Mouse (Mus musculus) frontal cortex, postnatal 25 days (tissue): Measurements from ENCODE around the gene Khk.

Experiments used
- DNase-seq, 2 experiments: peaks; one replicate each; pipeline ENCODE4 v3.0.0; 2022; ENCODE audit warnings: low spot score in 2 of 2

The Khk gene

DNA sequence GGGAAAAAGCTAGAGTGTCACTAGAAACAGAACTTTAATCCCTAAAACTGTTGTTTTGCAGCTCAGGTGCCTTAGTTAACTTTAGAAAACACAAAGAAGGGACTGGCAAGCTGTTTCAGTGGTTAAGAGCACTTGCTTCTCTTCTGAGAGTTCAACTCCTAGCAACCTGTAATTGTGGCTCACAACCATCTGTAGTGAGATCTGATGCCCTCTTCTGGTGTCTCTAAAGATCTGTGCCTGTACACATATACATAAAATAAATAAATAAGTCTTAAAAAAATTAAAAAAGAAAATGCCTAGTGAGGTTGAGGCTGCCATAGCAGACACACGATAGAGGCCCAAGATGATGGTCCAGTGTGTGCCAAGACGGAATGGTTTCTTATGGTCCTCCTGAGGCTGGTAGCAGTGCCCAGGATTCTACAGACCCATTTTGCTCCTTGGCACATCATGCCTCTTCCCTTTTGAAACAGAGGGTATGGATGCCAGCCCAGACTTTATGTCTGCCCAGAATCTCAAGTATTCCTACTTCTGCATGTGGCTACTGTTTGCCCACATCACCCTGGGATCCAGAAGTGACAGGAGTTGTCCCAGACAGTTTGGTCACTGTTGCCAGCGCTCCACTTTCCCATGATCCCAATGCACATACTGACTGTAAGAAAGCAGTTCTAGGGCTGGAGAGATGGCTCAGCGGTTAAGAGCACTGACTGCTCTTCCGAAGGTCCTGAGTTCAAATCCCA lies 13.7 kb downstream of the Khk start:
- no peak for DNase-seq

DNA sequence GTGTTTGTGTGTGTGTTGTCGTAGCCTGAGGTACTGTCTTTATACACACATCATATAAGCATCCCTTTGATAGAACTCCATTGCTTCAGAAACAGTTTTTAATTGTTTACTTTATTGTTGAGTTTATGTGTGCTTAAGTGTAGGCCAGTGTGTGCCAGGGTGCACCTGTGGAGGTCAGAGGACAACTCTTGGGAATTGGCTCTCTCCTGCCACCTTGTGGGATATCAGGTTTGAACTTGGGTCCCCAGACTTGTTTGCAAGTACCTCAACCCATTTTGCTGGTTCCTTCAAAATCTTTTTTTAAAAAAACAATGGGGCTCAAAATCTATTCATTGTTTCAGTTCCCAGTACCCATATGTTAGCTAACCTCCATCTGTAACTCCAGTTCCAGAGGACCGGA lies 21.8 kb downstream of the Khk start:
- no peak for DNase-seq

DNA sequence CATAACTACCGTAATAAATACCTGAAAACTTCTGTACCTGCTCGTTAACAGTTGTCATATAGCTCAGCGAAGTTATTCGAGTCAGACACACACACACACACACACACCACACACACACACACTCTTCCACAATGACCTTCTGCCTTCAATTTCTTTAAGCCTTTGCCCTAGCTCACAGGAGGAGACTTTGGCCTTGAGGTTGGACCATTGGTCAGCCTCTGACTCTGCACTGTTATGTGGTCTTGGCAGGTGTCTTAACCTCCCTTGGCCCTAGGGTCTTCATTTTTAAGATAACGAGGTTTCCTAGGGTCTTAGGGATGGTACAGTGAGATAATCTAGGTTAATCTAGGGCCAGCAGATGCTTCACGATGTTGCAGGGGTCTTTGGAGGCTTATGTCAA lies 23.1 kb downstream of the Khk start:
- DNase-seq, result no peak

DNA sequence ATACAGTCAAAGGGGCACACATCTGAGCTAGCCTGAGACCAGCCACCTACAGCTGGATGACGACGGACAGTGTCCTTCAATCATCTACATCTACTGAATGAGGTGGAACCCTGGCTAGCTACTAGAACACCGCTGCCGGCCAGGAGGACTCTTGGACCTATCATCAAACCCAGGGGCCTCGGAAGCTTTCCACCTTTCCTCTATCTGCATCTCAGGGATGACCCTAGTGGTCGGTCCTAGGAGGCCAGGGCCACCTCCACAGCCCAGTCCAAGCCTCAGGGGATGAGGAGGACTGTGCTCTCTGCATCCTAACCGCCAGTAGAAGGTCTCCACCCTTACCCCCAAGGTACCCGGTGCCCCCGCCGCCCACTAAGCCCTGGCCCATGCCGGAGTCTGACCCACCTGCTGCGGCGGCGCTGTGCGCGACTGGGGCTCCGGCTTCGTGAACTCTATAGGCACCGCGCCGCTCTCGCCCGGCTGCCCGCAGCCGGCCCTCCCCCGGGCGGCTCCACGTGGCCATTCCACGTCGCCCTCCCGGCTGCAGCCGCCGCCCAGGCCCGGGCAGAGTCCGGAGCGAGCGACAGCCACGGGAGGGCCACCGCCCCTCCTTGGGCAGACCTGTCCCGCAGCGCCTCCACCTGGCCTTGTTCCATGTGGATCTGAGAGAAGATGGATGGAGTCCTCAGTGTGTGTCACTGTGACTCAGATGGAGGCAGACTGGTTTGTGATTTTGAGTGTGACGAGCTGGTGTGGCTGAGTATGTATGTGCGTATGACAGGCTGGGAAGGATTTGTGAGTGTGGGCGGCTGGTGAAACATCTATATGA lies 23.9 kb downstream of the Khk start, which contains the start of gene Cgref1:
Cgref1 (minus strand) TSS at position 636 of the 826 bp plus-strand sequence.
- DNase-seq, result peak; percentile 55 to 58

DNA sequence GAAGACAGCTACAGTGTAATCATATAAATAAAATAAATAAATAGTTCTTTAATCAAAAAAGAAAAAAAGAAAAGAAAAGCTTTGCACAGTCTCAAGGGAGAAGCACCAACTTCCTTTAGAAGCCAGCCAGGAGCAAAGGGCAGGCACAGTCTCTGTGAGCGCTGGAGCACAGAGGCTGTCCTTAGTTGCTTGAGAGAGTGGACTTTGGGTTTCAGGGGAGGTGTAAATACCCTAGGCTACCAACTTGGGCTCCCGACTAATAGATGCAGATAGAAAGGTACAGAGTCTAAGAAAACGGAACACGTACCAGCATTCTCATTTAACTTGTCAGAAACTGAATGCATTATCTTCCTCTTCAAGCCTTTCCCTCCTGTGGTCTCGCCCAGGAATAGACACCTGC lies 27.4 kb downstream of the Khk start:
- no peak for DNase-seq

DNA sequence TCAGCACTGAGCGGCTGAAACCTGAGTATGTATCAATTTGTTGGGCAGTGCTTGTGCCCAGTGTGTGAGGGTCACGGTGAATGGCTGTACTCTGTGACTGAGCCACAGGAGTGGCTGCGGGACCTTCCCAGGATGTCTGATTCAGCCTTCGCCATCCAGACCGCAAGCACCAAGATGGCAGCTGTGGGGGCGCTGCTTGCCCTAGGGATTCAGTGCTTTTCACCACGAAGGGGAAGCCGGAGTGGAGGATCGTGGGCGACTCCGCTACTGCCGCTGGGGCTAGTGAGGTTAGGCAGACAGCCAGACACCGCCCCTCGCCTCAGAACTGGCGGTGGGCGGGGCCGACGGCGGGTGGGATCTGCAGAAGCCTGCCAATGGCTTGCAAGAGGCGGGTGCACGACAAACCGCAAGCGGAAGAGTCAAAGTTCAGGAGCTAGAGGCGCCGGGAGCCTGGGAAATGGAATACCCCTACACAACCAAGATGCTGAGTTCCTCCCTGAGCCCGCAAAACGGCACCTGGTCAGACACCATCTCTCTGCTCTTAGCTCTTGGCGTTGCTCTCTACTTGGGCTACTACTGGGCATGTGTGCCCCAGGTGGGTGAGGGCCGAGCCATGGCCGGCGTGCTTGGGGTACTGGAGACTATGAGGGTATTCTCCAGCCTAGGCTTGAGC lies 28.6 kb downstream of the Khk start:
- peak; percentile 71 to 90 for DNase-seq

DNA sequence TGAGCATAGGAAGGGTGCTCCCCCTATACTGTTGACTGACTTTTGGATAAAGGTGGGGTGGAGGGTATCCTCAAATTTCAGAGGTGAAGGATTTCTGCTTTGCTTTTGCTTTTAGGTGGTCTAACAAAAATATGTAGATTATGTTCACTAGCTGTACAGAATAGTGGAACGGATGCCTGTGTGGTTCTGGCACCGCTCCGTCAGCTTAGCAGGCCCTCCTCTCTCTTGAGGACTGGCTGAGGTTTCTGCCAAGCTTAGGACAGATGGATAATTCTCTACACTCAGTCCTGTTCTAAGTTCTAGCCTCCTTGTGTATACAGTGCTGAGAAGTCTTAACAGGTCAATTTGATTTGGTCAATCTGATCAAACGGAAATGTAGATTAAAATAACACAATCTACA lies 29.2 kb downstream of the Khk start:
- DNase-seq, result no peak

DNA sequence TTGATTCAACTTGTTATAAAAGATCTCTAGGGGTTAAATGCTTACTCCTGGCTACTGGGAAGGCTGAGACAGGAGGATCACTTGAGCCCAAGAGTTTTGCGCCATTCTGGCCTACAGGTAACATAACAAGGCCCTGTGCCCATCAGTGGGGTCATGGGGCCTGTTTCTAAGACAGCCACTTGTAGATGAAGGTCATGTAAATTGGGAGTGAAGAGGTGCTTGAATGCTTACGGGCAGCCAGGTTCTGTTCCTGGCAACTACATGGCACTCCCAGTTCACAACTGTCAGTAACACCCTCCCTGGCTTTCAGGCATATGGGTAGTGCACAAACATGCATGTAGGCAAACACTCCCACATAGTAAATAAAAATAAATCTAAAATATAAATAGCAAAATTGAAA lies 29.7 kb downstream of the Khk start:
- no peak for DNase-seq

DNA sequence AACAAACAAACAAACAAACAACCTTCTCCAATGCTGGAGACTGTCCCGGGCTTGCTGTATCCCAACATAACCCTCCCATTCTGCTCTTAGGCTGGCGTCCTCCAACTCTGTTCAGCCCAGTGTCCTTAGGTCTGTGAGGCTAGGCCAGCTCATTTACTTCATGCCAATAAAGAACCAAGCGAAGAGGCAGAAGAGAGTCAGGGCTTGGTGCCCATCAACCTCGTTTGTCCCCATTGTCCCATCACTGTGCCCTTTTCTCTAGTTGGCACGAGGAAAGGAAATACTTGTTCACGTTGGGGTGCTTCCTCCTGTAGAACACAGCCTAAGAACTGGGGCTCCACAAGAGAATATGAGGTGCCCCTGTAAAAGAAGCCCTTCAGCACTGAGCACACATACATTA lies 30.5 kb downstream of the Khk start:
- DNase-seq, result no peak

DNA sequence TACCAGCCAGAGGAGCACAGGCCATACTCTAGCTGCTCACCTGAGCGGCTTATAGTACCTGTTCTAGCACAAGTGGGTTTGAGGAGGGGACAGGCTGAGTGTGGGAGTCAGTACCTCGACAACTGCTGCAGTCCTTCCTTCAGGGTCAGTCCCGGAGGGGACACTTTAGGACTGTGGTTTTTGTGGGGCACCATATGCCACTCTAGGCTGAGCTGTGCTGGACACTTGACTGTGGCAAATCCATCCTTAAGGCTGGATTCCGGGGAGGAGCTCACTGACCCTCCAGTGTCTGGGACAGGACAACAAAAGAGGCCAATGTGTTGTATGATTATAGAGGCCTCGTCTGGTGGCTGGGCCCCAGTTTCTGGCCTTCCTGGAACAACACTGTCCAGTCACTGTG lies 31.3 kb downstream of the Khk start:
- DNase-seq, result no peak

DNA sequence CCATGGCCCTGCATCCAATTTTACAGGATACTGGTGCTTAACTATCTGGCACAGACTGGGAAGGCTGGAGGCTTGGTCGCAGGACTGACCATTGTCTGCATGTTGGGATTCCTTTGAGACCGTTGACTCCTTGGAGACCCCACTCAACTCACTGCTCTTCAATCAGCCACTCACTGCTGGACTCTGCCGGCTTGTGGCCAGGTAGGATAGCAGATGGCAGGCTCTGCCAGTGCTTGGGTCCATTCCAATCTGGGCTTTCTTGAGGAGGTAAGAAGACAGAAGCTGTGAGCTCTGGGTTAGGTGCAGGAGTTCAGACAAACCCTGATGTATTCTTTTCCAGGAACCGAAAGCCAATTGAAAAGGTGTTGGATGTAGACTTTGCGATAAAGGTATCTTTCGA lies 32.8 kb downstream of the Khk start:
- no peak for DNase-seq

DNA sequence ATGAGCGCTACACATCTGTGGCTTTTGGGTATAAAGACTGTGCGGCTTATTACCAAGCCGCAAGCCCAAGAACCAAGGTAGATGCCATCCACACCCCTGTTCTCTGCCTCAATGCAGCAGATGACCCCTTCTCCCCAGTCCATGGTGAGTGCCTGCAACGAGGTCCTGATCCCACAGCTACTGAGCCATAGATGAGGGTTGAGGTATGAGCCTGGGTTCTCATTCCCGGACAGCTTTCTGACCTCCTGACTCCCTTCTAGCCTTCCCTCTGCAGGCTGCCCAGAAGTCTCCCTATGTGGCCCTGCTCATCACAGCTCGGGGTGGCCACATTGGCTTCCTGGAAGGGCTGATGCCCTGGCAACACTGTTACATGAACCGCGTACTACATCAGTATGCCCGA lies 33.3 kb downstream of the Khk start:
- DNase-seq, result no peak

DNA sequence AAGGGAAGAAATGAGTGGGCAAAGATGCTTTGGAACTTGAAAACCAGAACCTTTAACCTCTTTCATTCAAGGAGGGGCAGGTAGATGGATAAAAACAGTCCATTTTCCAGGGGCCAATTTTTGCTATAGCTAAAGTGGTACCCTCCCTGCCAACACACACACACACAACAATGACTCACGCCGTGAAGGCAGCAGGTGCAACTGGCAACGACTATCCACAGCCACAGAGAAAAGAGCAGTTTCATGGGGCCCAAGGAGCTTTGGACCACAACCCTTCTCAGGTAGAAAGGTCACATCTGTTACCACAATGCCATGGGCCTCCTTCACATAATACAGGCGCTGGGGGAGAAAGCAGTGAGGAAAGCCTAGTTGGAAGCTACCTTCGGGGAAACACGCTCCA lies 34.5 kb downstream of the Khk start:
- no peak for DNase-seq

DNA sequence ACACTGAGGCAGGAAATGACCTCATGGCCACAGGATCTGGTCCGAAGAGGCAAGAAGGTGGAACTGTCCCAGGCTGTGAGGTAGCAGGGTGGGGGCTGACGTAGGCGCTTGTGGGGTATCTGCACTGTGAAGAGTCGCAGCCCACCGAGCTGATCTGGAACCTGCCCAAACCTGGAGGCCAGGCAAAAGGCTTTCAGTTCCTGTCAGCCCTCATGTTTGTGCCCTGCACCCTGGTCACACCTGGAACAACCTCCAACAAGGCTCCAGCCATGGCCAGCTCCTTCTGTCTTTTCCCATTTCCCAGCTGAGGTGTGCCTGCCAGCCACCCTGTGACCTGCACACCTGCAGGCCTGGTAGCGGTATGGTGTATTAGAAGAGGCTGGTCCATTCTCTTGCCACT lies 36.7 kb downstream of the Khk start:
- no peak for DNase-seq

DNA sequence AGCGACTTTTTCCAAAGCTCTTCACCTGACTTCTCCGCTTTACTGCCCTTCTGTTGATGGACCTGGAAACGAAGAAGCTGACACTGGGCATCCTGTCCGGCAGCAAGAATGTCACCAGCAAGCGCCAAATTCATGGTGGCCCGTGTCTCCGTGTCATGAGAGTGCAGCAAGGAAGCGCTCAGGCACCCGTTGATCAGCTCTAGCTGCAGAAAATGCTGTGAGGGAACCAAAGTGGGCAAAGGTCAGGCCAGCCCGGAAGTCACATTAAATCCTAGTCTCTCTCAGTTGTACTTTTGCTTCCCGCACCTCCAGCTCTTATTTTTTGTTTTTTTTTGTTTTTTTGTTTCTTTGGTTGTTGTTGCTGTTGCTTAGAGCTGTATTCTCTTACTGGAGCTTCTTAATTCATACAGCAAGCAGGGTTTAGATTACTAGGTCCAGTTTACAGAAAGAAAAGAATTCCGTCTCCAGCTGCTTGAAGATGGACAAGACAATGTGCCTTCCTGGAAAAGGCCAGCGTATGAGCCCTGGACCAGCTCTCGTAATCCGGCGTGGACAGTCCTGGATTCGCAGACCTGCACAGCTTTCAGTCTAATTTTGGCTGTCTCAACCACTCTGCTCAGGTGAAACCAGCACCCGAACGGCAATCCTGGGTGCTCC lies 38.1 kb downstream of the Khk start:
- no peak for DNase-seq

DNA sequence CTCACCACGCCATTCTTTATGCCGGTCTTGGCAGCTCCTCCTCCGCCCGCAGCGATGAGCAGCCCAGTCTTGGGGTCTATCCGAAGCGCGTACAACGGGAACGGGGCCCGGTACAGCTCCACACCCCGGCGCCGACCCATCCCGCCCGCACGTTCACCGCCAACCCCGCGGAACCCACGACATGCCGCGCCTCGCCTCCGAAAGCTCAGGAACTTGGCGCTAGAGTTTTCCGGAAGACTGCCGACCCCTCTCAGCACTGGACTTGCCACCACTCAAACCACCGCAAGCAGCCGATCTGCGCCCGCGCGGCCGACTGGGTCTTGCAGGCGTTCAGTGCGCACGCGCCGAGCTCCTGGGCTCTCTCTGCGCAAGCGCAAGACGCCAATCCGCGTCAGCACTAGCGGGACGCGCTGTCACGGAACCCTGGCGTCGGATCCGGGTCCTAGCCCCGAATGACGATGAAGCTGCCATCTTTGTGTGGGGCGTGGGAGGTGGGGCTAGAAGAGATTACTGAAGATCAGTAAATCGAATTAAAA lies 38.8 kb downstream of the Khk start, which contains the start of gene Preb:
Preb (minus strand) TSS at position 396 of the 536 bp plus-strand sequence.
- DNase-seq, result peak; percentile 99

DNA sequence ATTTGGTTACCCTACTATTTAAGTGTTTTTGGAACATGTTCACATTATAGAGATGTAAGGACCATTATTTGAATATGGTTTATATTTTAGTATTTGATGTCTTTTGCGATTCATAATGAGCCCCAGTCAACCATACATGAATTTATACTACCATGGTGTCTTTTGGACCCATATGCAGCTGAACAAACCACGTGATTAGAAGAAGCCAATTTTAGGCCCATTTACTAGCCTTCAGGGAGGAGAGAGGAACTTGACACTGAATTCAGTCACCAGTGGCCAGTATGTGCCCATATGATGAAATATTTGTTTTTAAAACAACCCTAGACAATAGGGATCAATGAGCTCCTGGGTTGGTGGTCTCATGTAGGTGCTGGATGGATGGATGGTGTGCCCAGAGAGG lies 39.6 kb downstream of the Khk start:
- DNase-seq, result no peak

DNA sequence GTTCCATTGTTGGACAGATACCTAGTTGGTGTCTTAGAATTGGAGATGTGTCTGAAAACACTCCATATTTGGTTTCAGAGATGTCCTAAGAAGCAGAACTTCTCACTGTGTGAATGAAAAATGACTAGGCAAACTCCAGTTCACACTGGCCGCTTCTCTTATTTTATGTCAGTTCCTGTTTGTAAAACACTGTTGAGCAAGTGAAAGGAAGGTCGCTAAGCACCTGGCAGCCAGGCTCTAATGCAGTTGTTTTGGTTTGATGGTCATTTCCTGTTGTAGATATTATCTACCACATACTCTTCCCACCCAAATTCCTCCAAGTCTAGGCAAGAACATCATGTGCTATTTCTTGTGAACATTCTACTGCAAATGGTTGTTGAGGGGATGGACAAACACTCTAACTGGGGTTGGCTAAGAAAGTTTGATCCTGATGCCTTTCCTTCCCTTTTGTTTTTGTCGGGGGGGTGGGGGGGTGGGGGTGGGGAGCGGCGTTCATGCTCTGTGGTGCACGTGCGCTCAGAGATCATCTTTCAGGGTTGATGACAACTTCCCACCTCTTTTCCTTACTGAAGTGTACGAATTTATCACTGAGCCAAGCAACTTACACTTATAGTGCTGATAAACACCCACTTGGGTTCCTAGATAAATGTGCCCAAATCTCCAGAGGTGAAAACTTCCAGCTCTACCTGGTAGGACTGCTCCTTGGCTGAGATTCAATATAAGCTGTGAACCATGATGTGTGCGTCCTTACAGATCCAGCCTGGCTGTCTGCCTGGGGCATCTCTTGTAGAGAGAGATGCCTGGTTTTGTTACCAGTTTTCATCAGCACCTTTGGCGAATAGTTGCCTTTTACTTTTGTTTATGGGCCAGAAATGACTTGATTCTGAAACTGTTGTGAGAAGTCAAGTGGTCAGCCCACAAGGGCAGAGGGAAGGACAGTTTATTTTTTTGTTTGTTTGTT lies 40.6 kb downstream of the Khk start:
- no peak for DNase-seq

DNA sequence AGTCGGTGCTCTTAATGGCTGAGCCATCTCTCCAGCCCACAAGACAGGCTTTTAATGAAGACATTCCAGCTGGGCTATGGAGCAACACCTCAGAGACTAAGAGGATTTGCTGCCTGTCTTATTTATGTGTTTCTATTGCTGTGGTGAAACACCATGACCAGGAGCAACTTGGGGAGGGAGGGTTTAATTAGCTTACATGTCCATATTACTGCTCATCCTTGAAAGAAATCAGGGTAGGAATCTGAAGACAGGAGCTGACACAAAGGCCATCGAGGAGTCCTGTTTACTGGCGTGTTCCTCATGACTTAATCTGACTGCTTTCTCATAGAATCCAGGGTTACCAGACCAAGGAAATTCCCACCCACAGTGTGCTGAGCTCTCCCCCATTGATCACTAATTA lies 42.7 kb downstream of the Khk start:
- DNase-seq, result no peak

DNA sequence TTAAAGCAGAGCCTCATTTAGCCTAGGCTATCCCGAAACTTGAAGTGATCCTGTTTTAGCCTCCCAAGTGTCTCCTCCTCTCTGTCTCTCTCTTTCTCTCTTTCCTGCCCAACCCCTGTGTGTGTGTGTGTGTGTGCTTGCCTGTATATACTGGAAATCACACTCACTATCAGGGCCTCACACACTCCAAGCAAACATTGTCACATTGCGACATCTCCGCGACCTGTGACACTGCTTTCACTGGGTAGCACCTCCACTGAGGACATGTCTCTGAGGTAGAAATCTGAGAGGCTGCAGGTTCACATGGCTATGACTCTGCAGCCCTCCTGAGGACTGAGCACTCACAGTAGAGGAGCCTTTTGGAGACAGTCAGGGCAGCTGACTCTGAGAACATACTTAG lies 45.0 kb downstream of the Khk start:
- no peak for DNase-seq

DNA sequence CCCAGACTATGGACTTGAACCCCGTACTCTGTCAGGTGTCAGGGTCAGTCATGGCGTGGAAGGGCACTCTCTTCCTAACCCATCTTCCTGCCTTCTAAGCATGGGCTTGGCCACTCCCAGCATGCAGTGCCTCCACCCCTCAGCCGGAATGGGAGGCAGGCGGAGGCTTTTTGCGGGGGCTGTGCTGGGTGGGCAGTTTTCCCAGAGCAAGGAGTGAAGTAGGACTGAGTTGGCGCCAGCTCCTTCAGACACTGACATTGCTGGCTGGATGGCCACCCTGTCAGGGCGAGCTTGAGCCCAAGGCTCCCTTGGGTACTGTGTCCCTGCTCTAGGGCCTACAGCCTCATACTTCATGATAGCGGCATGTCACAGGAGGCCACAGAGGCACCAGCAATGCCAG lies 47.2 kb downstream of the Khk start, which contains the start of gene Tcf23:
Tcf23 (plus strand) TSS at position 247 of the 400 bp plus-strand sequence.
- DNase-seq, result no peak
